Mouse (Mus musculus) megakaryocyte progenitor cell, adult 5-6 weeks (primary cell): ENCODE measurements around the gene Krt10. TPM values are rescaled to one million over a fixed set of nuclear protein-coding genes. Genes with fewer than 3 reads are reported as not detected.

Experiments used
- ATAC-seq: replicated peaks from 2 replicates; pipeline ENCODE4 v1.8.0; 2016; ENCODE audit warnings: mild to moderate bottlenecking, moderate TSS enrichment, inconsistent platforms; ENCODE audit not compliant: poor library complexity
- total RNA-seq, 2 experiments: library from RNA; stranded (forward) in 1 of 2; stranded (reverse) in 1 of 2; fragments of 157-497, 149-512 nt in 1 of 2; fragments of 200-1000 nt in 1 of 2; gene quantifications; 2 replicates each; pipeline versions ENCODE4 v1.2.3 to v1.2.4; 2015 to 2017

Gene Krt10
- total RNA-seq (2015) = 2.3 and 7.2 TPM in 2 replicates
- 0.47 TPM in 1 of 2 replicates, not detected in the other for total RNA-seq (2017)

DNA sequence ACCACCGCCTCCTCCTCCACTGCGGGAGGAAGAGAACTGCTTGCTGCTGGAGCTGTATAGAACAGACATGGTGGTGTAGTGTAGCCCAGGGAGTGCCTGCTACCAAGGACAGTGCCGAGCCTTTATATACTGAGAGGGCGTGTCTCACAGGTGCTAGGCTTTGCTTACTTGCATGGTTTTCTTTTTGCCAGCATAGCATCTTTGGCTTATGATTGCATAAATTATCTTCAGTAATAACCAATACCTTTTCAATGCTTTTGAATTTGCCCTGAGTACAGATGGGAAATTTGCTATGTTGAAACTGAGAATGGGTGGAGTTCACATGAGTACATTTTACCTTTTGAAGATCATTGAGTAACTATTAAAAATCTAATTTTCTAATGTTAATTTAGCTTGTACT is at the start of gene Krt10:
Krt10 (minus strand) TSS at position 101 of the 400 bp plus-strand sequence.
- ATAC-seq = no peak

DNA sequence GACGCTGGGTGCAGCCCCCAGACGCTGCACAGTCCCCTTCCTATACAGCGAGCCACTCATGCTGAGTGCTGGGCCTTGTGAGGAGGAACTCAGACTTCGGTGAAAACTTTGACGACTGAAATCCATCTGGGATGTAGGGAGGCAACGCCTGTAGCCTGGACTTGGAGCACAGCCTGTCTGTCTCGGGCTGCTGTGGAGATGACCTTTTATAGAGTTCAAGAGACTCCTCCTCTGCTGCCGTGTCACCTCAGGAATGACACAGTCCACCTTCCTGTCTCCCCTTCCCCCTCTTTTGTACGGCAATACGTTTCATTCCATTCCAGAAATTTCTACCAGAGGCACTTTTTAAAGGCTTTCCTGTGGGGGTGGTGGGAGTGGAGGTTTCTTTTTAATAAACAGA is 48.8 kb upstream of the Krt10 start, which contains the start of gene Krt20:
Krt20 (minus strand) TSS at position 179 of the 400 bp plus-strand sequence.
- ATAC-seq = no peak

DNA sequence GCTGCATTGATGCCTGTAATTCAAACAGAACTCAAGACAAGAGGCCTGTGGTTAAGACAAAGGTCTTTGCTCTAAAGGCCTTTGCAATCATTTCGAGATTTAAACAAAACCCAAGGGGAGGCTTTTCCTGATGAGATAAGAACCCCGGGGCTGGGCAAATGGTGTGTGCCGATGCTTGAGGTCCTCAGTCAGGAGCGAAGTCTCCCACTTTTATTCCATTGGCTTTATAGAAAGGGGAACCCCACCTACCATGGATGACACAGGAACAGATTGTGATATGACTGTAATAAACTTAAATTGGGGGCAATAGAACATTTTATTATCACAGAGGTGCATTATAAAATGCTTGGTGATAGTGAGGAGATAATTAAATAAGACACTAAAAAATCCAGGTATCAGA is 47.5 kb upstream of the Krt10 start:
- no peak for ATAC-seq

DNA sequence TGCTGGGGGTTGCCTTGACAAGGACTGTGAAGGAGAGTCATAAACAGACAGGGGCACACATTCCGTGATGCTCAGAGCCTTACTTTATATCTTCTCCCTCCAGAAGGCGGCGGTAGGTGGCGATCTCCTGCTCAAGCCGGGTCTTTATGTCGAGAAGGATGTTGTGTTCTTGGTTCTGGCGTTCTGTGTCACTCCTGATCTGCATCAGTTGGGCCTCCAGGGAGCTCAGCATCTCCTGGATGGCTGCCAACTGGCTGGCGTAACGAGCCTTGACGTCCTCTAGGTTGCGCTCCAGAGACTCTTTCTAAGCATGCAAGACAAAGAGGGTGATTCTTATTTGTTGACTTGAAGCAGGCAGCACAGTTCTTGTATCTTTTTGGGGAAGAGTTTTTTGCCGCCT is 41.5 kb upstream of the Krt10 start:
- no peak for ATAC-seq

DNA sequence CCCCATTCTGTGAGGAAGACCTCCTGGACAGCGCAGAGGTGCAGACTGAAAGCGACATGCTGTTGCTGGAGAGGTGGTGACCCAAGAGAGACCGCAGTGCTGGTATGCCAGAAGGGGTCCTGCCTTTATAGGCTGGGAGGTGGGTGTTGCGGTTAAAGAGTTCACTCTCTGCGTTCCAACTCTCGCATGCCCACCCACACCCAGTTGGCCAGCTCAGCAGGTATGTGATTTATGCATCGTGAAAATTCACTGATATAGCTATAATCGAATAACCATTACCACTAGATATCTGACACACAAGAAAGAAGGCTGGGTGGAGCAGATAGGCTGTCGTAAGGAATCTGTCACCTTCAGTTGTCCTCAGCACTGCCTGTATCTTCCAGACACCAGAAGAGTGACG is 33.0 kb upstream of the Krt10 start, which contains the start of gene Krt12:
Krt12 (minus strand) TSS at position 101 of the 400 bp plus-strand sequence.
- ATAC-seq = no peak

DNA sequence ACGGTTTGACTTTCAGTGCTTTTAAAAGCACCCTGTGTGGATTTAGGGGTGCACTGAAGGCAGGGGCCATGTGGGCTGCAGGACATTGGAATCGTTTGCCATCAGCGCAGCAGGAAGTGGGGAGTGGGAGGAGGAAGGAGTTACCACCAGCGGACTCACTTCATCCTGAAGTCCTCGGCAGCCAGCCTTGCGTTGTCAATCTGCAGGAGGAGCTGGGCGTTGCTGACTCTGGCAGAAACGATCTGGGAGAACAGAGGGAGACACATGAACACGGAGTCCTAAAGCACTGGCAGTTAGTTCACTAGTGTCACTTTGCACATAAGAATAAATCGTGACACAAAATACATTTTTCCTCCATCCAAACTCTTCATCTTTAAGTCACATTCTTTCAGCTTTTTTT is 31.4 kb upstream of the Krt10 start:
- no peak for ATAC-seq

DNA sequence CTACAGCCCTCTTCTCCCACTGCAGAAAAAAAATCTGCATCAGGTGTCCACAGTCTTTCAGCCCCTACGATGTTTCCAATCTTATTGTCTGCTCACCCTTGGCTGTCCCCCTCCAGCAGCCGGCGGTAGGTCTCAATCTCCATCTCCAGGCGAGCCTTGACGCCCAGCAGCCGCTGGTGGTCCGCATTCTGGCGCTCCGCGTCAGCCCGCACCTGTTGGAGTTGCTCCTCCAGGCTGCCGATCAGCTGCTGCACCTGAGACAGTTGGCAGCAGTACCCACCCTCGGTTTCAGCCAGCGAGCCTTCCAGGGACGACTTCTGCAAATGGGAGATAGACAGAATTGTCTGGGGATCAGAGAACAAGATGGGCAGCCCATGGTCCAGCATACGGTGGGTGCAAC is 28.7 kb upstream of the Krt10 start:
- no peak for ATAC-seq

DNA sequence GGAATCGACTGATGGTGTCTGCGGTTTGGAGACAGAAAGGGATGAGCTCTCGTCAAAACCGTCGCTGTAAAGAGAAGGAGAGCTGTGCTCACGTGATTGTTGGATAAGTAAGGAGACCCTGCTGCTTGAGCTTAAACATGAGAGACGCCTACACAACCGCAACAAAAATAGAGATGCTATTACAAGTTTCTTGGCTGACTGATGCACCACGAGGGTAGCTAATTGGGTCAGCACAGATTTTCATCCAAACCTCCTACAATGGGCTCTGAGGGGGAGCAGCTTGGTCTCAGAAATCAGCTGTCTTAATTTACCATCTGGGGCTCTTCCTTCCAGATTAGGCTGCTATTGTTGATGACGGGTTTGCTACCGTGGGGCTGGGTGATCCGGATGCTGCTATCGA is 27.7 kb upstream of the Krt10 start:
- ATAC-seq = no peak

DNA sequence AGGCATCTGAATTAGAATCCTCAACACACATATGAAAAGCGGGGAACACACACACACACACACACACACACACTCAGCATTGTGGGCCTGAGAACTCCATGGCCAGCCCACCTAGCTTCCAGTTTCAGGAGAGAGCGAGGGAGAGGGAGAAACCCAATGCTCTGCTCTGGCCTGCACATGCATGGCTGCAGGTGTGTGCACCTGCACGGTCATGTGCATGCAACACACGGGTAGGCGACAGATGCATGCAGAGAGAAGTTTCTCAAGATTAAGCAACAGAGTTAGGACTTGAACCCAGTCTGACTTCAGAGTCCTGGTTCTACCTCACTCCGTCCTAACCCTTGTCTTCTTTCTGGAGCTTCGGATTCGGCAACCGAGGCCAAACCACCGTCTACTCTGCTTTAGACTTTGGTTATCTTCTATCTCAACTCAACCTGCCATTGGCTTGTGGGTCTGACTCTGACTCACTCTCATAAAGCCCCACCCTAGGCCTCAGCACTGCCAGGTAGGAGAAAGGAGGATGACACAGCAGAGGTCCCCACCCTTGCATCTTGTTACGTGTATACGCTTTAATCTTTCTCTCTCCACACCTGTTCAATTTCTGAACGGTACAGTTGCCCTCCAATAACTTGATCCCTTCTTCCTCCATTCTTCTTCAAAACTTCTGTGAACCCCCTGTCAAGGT is 25.4 kb upstream of the Krt10 start:
- no peak for ATAC-seq

DNA sequence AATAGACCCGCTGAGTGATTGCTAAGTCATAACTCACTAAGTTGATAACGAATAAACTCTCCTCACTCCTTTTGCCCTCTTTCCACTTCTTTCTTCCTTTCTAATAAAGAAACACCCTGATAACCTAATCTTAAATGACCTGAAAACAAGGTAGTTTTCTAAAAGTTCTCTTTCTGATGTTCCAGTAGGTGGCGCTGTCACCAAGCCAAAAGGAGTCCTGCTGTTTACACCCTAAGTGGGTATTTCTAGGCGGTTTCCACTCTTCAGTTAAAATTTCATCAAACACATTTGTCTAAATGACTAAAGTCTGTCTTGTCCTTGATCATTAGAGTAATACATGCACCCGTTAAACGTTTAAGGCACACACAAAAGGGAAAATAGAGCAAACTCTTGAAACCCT is 24.1 kb upstream of the Krt10 start:
- ATAC-seq = 0 out of 2 replicates have a peak, but pooled peaks have one; percentile 29

DNA sequence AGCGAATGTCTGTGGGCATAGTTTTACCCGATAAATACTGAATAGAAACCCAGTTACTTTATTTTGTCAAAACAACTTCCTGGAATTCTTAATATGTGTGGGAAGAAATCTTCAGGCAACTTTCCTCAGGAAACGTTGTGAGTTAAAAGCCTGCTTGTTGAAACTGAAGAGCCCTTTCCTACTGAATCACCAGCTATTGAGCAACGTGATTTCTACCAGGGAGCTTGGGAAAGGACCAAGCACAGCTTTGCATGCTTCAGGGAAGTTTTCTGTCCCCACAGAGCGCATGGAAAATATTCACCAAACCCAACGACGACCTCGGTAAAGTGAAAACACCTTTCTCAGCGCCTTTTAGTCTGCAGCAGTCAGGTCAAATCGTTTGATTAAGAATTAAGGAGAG is 17.0 kb upstream of the Krt10 start:
- ATAC-seq = no peak

DNA sequence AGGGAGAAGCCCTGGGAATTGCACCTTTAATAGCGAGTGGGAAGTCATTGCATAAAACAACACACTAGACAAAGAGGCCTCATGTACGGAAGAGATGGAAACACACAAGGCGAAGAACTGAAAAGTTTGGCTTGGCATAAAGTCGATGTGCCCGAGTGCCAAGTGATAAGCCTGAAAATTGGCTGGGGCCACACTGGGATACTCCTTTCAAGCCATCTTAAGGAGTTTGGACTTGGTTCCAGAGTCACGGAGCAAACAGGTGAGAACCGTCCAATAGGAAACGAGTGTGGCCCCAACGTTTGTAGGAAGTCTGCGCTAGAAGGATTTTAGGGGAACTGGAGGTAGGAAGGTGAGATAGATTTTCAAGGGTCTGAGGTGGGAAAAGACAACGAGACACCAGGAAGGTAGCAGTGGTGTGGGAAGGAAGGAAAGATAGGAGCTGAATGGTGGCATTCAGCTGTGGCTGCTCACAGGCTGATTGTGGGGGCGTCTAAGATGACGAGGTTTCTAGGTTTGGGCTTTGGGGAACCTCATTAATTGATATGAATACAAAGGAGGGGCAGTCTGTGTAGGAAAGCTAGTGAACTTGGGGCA is 10.9 kb upstream of the Krt10 start:
- ATAC-seq = no peak

DNA sequence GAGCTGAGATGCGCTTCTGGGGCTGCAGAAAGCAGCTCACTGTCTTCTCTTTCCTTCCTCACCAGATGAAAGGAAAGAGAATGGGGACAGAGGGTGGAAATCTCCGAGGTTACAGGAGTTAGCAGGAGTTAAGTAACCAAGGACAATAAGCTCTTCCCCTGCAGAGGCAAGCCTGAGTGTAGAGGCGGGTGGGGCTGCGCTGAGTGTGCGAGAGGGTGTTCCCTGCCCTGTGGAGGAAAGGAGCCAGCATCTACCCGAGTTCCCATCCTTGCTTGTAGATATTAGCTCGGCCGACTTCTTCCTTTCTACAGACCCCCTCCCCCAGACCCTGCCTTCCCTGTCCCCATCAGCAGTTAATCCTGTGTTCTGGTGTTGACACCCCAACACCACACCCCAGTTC is 9.7 kb upstream of the Krt10 start:
- ATAC-seq = no peak

DNA sequence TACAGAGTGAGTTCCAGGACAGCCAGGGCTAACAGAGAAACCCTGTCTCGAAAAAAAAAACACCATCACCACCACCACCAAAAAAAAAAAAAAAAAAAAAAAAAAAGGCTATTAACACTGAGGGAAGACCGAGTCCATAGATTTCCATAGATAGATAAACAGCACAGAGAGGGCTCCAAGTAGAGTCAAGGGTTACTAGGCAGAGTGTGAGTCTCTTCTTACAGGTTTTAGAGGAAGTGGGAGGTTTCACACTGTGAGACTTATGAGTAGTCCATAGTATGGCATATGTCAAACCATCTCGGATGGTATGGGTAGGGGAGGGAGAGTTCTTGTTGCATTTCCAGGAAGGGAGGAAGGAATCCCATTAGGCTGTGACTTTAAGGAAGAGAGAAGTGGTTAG is 8.9 kb upstream of the Krt10 start:
- no peak for ATAC-seq

DNA sequence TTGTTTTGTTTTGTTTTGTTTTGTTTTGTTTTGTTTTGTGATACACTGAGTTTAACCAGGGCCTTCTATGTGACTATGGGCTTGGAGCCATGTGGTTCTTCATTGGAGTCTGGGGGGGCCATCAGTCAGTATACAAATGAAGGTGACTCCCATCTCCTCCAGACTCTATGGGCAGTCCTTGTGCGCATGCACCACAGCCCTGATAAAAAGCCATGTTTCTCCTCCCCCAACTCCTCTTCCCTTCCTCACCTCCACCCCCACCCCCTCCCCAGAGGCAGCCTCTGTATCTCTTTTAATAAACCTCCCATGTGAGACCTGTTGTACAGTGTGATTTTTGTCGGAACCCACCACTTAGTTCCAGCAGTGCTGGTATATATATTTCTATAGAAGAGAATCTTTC is 7.5 kb upstream of the Krt10 start:
- no peak for ATAC-seq

DNA sequence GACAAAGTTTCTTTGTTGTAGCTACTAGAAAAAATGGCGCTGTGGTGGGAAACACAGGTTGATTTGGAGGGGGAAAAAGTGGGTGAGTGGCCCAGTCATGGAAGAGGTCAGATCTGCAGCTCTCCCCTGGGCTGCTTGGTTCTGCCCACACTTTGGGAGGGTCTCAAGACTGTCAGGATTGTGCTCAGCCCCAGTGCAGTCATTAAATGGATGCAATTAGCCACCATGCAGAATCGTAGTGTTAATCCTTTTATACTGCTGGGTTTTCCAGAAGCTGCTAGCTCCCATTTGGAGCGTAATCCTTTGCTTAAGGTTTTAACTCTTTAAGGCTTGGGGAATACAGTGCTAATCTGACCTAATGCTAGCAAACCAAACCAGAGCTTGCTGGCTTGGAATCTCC is 6.9 kb upstream of the Krt10 start:
- ATAC-seq = no peak

DNA sequence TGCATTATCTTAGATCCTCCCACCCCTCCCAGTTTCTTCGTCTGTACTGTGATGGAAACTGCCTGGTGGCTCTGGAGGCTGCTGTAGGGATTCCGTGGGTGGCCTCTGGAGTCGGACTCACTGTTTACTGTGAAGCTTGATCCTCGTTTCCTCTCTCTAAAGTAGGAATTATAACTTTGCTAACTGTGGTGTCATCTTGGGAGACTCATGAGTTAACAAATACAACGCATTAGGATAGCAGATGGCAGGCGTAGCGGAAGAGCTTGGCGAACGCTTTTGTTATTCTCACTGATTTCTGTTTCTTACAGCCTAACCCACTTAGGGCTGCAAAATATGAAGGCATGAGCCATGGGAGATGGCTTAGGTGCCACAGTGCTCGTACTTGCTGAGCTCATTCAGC is 3.3 kb upstream of the Krt10 start:
- no peak for ATAC-seq

DNA sequence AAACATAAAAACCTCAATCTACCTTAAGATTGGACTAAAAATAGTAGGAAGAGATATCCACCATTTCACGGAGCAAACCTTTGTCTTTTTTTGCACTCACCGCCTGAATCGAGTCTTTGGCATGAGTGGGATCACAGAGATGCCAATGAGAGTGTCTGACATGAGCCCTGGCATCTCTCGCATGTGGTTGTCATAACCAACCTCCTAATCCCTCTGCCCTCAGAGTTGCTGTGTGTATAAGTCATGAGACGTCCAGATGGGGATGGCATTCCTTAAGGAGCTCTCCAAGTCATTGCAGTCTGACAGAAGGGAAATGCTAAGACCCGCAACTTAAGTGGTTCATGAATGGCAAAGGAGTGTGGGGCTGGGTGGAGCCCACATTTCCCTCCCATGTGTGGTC is 2.2 kb upstream of the Krt10 start:
- no peak for ATAC-seq

DNA sequence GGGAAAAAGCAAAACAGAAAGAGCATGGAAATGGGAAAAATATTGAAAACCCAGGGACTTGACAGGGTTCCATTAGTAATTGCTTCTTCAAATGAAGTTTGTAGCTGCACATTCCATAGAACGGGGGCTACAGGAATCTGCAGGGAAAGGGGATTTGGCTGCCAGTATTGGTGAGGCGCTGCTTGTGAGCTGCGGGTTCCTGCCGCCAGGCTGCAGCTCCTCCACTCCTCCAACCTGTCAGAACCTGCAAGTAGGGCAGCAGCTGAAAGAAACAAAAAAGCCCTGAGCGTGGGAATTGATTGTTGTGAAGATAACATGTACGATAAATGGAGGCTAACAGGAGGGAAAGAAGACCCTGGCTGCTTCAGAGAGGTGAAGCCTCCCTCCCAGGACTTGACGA is 1.7 kb upstream of the Krt10 start:
- ATAC-seq = no peak

DNA sequence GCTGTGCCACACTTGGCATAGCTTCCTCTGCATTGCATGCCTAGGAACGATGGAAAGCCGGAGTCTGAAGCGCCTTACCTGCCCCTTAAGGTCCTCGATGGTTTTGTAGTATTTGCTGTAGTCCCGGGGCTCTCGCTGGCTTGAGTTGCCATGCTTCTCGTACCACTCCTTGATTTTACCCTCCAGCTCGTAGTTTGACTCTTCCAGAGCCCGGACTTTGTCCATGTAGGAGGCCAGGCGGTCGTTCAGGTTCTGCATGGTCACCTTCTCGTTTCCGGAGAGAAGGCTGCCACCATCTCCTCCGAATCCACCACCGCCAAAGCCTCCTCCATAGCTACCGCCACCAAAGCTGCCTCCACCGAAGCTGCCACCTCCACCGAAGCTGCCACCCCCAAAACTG is 503 bp downstream of the Krt10 start:
- ATAC-seq = no peak

DNA sequence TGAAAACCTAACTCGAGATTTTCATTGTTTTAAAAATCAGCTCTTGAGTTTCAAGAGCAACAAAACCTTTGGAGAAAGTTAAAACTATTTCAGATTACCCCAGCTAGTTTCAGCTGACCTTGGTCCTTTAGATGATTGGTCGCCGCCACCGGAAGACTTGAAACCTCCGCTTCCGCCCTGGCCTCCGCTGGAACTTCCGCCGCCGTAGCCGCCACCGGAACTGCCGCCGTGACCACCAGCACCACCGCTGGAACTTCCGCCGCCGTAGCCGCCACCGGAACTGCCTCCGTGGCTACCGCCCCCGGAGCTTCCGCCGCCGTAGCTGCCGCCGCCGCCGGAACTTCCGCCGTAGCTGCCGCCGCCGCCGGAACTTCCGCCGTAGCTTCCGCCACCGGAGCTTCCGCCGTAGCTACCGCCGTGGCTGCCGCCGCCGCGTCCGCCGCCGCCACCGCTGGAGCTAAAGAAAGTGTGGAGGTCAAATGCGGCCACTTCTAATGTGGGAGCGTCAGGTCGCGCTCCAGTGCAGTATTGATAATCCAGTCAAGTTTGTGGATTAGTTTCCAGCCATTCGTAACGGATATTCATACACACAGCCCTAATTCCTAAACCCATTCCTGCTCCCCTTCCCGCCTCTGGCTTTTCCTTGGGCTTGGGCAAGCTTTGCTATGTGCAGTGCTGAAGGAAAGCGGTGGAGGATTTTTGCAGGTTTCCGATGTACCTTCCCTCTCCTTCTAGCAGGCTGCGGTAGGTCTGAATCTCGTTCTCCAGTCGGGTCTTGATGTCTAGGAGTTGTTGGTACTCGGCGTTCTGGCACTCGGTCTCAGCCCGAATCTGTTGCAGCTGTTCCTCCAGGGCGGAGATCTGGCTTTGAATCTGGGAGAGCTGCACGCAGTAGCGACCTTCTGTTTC is 3.1 kb downstream of the Krt10 start:
- peak; percentile 99 for ATAC-seq

DNA sequence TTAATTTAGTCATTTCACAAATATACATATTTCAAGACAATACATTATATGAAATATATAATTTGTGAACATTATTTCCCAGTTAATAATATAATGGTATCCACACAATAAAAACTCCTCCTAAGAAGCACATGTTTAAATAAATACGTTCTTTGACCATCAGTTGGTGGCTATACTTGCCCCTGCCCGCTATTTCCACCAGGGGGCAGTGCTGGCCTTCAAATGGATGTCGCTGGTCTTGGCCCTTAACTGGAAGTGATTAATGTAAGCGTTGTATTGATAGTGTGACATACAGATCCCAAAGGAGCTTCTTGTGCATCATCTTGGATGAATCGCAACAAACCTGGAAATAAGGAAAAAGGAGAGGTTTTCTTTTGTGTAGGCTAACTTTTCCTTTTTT is 9.6 kb downstream of the Krt10 start:
- peak; percentile 90 for ATAC-seq
